Mouse (Mus musculus) adrenal gland, adult 8-10 months (tissue): Measurements from ENCODE around the gene Gm39115. TPM values are rescaled to one million over a fixed set of nuclear protein-coding genes. Genes with fewer than 3 reads are reported as not detected.
"Not testable (repeated sequence)": the region's sequence is repeated elsewhere in the genome, so short reads cannot be mapped to it uniquely, and the experiment has no call there.

Experiments used
- DNase-seq: peaks from one replicate; pipeline ENCODE4 v3.0.0; 2022
- total RNA-seq, 4 experiments: library from RNA; stranded (reverse); gene quantifications; 2 replicates each; pipeline ENCODE4 v1.2.4; 2022

The Gm39115 gene
- not detected for total RNA-seq

DNA sequence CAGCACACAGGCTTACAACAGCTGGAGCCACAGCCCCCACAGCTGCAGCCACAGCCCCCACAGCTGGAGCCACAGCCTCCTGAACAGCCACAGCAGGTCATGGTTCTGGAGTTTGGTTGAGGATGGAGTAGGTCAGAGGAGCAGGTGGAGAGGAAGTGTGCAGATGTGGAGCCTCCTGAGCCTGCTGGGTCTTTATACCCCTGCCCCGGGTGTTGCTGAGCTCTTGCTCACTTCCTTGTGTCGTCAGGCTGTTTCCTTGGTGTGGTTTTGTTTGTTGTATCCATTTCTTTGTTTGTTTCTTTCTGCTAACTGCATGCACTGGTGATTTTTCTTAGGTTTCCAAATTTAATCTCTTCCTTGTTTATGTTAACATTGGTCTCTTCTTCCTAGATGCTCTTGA, at the start of gene Gm39115:
Gene Gm39115, minus strand, starts transcription at position 101 of the 400 bp plus-strand sequence.
- not testable (repeated sequence) for DNase-seq

DNA sequence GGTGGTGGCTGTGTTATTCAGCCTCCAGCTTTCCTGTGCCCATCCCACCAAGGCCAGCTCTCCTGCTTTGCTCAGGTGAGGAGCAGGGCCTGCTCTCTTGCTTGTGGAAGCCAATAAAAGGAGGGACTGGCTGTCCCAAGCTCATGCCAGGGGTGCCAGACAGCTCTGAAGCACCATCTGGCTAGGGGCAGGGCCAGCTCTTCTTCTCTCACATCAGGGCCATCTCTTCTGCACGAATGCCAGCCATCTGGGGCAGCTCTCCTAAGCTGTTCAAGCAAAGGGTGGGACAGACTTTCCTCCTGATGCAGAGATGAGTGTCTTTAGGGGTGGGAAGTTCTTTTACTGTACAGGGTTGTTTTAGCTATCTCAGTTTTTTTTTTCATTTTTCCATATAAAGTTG, 45.2 kb upstream of the Gm39115 start:
- no peak for DNase-seq

DNA sequence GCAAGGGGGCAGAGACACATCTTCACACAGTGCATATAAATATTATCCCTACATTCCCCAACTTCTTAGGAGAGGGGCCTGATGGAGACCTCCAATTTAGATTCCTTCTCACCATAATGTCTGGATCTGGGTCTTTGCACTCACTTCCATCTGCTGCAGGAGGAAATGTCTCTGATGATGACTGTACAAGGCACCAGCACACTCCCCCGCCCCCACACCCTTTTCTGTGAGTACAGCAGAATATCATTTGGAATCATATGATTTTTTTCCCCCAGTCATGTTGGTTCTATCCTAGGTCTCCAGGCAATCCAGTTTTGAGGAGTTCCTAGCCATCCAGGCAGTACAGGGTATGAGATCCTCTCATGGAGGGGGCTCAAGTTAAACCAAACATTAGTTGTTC, 42.9 kb upstream of the Gm39115 start:
- no peak for DNase-seq

DNA sequence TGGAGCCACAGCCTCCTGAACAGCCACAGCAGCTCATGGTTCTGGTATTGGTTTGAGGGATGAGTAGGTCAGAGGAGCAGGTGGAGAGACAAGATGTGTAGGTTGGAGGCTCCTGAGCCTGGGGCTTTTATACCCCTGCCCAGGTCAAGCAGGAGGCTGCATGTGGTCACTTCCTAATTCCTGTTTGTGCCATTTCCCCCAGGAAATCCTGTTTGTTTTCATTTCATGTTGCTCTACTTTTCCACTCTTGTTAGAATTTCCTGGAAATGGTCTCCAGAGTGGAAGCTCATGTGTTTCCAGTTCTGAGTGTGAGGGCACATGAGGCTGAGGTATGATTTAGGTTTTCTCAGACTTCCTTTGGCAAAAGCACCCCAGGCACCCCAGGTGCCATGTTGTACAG, 40.1 kb upstream of the Gm39115 start, which contains the start of gene Krtap5-2:
Gene Krtap5-2, minus strand, starts transcription at position 101 of the 400 bp plus-strand sequence.
- not testable (repeated sequence) for DNase-seq

DNA sequence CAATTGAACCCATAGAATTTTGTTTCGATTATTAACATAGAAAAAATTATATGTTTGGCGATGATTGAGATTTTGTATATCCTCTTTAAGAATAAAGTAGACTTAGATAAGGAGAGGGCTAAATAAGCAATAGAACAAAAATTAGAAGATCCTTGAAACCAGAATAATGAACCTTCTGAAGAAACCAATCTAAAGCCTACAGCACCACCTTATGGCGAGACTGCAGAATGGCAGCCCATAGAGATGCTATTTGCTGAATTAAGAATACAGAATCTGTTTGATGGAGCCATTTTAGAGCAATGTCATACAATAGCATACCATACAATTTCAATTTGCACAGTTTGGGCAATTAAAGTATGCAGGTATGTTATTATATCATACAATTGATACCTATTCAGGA, 34.0 kb upstream of the Gm39115 start:
- DNase-seq, result no peak

DNA sequence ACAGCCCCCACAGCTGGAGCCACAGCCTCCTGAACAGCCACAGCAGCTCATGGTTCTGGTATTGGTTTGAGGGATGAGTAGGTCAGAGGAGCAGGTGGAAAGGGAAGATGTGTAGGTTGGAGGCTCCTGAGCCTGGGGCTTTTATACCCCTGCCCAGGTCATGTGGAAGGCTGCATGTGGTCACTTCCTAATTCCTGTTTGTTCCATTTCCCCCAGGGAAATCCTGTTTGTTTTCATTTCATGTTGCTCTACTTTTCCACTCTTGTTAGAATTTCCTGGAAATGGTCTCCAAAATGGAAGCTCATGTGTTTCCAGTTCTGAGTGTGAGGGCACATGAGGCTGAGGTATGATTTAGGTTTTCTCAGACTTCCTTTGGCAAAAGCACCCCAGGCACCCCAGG, 29.8 kb upstream of the Gm39115 start, which contains the start of gene Gm4553:
Gene Gm4553, minus strand, starts transcription at position 101 of the 400 bp plus-strand sequence.
- not testable (repeated sequence) for DNase-seq

DNA sequence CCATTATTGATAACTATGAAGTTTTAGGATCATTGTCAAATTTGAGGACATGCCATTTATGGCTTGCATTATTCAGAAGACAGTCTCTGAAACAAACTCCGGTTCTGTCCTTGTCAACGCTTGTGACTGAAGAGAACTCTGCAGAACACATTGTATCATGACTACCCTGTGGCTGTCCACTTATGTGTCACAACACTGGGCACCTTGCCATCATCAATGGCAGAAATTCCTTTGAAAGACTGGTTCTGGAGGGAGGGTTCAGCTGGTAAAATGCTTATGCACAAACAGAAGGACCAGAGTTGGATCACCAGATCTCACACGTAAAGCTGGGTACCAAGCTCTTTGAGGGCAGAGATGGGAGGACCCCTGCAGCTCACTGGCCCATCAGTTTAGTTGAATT, 23.5 kb upstream of the Gm39115 start:
- no peak for DNase-seq

DNA sequence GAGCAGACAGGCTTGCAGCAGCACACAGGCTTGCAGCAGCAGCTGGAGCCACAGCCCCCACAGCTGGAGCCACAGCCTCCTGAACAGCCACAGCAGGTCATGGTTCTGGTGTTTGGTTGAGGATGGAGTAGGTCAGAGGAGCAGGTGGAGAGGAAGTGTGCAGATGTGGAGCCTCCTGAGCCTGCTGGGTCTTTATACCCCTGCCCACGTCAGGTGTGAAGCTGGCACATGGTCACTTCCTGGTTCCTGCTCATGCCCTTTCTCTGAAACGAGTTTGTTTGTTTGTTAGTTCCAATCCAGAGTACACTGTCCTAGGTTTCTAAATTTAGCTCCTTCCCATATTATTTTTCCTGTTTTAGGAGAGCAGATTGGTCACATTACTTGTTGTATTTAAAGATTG, 21.2 kb upstream of the Gm39115 start, which contains the start of gene Gm29735:
Gene Gm29735, minus strand, starts transcription at position 101 of the 400 bp plus-strand sequence.
- DNase-seq, result not testable (repeated sequence)

DNA sequence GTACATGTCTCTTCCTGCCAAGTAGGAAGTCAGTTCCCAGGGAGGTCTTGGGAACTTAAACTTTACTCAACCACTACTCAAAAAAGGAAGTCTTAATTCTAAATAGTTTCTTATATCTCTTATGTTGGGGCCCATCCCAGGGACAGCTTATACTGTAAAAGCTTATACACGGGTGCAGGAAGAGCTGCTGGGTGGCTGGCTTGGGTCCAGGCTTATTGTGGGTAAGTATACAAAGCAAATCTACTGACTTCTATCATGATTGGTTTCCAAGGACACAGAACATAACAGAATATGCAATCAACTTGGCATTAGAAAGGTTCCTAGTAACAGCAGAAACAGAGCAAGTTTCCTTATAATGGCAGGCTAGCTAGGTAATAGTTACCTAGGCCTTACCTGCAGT, 19.5 kb upstream of the Gm39115 start:
- no peak for DNase-seq

DNA sequence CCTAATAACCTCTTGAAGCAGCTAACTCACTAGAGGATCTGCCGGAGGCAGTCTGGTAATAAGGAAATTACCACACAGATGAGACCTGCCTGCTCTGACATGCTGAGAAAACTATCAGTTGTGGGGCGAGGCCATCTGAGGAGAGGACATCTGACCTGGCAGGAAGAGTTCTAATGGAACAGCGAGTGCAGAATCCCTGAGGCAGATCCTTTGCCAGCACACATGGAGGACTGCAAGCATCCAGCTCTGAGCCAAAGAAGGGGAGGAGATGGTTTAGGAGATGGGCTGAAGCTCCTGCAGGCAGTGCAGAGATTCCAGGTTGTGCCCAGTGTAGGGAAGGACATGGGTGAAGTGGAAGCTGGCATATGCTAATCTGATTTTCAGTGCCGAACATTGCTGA, 16.4 kb upstream of the Gm39115 start:
- DNase-seq, result no peak

DNA sequence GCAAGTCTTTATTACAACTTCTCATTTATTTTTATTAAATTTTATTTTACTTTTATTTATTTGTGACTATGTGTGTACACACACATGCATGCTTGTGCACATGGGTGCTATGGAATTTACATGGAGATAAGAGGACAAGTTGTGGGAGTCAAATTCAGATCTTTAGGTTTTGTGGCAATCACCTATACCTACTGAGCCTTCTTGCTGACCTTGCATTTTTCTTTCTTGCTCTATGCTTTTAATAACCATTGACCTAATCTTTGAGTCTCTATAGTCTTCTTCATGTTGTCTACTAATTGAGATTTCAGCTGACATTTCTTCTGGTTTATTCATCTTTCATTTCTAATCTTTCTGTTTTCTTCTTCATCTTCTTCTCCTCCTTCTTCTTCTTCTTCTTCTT, 12.8 kb upstream of the Gm39115 start:
- DNase-seq, result no peak

DNA sequence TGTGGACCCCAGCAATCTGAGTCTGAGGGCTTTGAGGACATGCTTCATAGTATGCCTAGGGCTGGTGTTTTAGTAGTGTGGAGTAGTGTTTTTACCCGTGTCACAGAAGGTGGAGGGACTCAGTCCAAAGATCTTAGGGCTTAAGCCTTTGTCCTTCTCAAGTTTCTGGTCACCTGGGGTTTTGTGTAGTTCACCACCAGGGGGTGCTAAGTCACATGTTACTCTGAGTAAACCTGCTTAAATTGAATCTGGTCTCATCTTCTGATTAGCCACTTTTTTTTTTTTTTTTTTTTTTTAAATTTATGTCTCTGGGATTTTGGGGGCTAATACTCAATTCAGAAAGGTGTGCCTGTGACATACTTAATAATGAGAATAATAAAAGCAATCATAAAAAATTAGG, 10.2 kb upstream of the Gm39115 start:
- peak; percentile 5 for DNase-seq

DNA sequence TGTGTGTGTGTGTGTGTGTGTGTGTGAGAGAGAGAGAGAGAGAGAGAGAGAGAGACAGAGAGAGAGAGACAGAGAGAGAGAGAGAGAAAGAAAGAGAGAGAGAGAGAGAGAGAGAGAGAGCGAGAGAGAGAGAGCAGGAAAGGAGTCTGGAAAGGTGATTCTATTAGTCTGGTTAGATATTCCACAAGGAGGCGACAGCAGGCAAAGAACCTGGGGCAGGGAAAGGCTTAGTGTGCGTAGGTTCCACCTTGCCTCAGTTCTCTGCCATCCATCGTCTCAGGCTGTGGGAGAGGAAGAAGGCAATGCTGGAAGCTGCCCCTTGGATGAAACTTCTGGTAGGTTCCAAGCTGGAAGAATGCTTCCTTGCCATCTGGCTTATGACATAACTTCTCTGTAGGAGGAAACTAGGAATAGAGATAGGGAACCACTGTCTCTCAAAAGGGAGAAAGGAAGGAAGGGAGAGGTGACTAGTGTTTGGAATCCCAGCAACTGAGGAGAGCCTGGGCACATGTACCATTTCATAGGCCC, 9.6 kb upstream of the Gm39115 start:
- no peak for DNase-seq

DNA sequence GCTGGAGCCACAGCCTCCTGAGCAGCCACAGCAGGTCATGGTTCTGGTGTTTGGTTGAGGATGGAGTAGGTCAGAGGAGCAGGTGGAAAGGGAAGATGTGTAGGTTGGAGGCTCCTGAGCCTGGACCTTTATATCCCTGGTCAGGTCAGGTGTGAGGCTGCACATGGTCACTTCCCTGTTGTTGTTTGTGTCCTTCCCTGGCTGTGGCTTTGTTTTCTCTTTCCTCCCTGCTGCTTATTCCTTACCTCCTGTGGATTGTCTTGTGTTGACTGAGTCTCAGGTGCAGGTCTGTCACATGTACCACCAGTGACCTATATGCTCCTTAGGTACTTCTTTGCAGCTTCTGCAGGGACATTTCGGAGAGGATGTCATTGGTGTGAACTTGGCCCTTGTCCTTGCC, 8.7 kb upstream of the Gm39115 start, which contains the start of gene Gm45337:
Gene Gm45337, minus strand, starts transcription at position 101 of the 400 bp plus-strand sequence.
- no peak for DNase-seq

DNA sequence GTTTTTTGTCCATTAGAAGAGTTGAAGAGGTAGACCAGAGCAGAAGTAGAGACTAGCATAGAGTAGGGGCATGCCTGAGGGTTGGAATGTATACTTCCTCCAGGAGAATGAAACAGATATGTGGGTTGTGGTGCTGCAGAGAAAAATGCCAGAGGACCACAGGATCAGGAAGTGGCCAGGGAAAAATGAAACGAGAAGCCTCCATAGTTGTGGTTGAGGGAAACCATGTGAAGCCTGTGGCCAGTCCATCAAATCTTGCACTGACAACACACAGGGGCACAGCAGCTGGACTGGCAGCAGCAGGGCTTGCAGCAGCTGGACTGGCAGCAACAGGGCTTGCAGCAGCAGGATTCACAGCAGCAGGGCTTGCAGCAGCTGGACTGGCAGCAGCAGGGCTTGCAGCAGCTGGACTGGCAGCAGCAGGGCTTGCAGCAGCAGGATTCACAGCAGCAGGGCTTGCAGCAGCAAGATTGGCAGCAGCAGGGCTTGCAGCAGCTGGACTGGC, 7.7 kb upstream of the Gm39115 start:
- not testable (repeated sequence) for DNase-seq

DNA sequence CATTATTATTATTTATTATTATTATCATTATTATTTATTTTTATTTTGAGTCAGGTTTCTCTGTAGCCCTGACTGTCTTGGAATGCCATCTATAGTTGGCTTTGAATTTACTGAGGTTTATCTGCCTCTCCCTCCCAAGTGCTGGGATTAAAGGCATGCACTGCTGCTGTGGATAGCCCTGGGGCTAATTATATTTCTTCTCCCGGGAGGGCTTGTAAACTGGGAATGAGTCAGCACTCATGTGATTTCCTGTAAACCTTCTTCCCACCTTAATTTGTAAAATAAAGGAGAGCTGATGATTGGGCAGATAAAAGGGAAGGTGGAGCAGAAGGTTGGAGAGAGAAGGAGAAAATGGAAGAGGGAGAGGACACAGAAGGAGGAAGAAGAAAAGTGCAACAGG, 4.9 kb upstream of the Gm39115 start:
- DNase-seq, result no peak

DNA sequence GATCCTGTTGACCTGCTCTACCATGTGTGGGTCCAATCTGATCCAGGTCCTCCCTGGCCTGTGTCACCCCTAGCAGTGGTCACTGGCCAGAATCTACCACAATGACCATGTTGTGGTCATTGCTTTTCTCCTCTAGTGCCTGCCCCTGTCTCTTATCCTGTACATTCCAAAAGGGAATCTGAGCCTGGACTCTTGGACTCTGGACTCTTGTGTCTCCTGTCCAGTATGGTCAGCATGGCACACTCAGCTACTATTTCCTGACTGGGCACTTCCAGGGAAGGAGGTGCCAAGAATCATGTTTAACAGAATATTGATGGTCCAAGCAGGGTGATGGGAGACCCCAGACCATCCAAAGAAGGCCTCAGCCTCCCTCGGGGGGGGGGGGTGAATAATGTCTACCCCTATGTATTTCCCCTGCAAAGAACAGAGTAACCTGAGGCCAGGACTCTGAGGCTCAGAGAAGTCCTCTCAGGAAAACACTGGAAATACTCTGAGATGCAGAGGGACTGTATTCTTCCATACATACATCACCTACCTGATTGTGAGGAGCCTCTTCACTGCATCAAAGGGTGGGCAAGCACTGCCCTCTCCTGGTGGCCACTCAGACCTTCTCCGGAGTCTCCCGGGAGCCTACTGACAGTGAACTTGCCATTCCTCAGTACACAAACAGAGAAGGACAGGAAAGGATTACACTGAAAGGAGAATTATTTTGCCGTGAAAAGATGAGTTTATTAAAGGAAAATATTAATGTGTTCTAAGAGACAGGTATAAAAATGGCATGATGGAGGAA, 1.4 kb downstream of the Gm39115 start:
- DNase-seq, result no peak

DNA sequence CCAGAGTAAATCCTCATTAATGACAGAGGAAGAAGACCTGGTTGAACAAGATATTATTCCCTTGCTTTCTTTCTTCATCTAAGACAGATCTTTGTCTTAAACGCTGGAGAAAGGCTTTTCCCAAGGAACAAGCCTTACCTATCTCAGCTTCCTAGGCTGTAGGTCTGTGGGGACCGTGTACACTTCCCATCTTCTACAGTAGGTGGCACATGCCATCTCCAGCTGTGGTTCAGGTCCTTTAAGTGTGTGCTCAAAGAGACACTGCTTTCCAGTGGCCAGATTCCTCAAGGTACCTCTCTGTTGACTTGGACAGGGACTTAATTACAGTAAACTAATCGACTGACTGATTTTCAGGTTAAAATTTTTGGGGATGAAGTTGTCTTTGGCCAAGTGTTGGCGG, 7.0 kb downstream of the Gm39115 start:
- DNase-seq, result no peak

DNA sequence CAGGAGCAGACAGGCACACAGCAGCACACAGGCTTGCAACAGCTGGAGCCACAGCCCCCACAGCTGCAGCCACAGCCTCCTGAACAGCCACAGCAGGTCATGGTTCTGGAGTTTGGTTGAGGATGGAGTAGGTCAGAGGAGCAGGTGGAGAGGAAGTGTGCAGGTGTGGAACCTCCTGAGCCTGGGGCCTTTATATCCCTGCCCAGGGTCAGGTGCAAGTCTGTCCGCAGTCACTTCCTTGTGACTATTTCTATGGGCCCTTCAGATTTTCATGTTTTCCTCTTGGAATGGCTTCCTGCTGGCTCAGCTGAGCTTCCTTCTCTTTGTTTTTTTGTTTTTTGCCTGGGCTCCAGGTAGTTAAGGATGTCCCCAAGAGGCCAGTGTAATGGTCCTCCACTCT, 15.2 kb downstream of the Gm39115 start, which contains the start of gene Gm45618:
Gene Gm45618, minus strand, starts transcription at position 101 of the 400 bp plus-strand sequence.
- not testable (repeated sequence) for DNase-seq

DNA sequence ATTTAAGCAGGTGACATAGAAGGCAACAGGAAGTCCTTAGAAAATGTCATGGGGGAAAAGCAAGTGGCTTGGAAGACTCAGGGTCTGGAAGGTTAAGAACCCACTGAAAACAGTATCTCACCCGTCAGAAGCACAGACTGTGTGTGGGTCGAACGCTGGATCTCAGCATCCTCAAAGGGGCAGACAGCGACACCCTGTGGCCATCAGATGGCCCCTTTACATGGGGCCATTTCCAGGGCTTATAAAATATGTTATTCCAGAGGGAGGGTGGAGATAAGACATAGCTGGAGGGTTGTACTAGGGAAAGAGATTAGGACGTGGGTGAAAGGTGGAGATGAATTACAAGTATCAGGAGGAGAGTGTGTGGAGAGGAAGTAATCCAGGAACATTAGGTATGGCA, 16.2 kb downstream of the Gm39115 start:
- no peak for DNase-seq

DNA sequence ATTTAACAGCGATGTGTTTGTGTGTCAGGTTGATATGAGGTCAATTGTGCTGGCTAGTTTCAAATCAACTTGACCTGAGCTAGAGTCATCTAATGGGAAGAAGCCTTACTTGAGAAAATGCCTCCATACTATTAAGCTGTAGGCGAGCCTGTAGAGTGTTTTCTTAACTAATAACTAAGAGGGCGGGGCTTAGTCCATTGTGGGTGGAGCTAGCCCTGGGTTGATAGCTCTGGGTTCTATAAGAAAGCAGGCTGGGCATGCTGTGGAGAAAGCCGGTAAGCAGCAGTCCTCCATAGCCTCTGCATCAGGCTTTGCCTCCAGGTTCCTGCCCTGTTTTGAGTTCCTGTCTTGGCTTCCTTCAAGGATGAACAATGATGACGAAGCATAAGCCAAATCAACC, 31.1 kb downstream of the Gm39115 start:
- DNase-seq, result no peak

DNA sequence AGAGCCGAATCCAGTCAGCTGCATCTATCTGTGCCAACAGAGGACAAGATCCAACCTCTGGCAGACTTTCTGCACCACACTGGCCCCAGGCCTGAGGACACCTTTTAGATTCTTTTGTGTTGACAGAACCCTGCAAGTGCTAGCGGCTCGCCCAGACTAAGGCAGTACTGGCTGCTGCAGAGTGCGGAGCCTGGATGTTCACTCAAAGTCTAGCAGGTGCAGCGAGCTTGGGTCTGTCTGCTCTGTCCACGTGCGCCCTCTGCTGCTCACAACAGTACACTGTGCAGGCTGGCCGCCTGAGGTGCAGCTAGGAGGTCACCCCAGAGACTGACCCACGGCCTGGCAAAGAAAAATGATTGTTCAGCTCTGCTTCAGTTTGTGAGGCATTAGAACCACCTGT, 38.1 kb downstream of the Gm39115 start:
- no peak for DNase-seq

DNA sequence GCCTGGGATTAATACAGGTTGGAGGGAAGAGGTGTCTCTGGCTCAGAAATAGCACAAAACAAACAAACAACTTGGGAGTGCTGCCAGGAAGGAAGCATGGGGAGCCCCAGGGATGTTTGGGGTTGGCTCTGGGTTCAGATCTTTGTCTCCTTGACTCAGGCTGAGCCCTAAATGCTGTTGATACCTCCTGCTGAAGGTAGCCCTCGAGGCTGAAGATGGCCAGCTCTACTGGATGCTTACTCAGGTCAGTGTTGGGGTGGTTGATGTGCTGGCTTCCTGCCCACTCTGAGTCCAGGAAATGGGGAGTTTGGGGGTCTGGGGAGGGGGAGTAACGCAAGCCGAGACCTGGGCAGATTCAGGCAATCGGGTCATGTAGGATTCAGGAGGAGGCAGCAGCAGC, 39.1 kb downstream of the Gm39115 start:
- no peak for DNase-seq
